Mouse (Mus musculus): ENCODE measurements around the gene Tgfb3.

The Tgfb3 gene

GRCm38 (mm10) chr12:86079202-86079667 is 394 bp upstream of the Tgfb3 start:
- no peak for DNase-seq (ENCODE audit: low read depth, low spot score)

DNA sequence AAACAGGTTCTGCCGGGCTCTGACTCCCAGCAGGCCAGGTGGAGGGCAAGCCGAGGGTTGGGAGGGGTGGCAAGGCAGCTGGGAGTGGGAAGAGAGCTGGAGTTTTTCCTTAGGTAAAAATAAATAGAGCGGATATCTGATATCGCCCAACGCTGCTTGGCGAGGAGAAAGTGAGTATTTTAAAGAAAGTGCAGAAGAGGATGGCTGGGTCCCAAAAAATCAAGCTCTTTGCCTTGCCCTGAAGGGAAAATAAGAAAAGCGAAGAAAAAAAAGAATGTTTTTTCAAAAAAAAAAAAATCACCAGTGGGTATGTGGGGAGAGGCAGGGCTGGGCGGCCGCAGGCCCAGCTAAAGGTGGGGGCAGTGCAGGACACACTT is 677 bp downstream of the Tgfb3 start:
- no peak for DNase-seq (ENCODE audit: low read depth, low spot score)

DNA sequence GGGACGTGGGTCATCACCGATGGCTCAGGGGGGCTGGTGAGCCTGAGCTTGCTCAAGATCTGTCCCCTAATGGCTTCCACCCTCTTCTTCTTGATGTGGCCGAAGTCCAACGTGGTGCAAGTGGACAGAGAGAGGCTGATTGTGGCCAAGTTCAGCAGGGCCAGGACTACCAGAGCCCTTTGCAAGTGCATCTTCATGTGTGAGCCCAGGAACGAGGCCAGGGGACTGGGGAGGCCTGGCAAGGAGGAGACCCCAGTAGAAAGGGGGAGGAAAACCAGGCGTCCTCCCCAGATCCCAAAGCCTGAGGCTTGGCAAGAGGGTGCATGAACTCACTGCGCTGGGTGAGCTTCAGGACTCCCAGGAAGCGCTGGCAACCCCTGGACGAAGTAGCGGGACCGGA is 1.1 kb downstream of the Tgfb3 start:
- no peak for DNase-seq (ENCODE audit: low read depth, low spot score)

DNA sequence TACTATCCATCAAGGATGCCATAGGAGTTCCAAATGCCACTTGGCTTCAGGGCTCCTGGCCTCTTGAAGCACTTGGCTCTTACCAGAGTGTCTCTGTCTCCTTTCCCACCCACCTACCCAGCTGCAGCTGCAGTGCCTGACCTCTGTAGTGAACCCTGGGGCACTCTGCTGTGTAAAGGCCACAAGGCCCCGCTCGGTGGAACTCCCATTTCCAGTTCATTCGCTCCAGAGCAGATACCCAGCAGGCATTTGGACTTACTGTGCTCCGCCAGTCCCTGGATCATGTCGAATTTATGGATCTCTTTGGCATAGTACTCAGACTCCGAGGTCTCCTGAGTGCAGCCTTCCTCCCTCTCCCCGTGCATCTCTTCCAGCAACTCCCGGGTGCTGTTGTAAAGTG is 1.5 kb downstream of the Tgfb3 start:
- no peak for DNase-seq (ENCODE audit: low read depth, low spot score)

DNA sequence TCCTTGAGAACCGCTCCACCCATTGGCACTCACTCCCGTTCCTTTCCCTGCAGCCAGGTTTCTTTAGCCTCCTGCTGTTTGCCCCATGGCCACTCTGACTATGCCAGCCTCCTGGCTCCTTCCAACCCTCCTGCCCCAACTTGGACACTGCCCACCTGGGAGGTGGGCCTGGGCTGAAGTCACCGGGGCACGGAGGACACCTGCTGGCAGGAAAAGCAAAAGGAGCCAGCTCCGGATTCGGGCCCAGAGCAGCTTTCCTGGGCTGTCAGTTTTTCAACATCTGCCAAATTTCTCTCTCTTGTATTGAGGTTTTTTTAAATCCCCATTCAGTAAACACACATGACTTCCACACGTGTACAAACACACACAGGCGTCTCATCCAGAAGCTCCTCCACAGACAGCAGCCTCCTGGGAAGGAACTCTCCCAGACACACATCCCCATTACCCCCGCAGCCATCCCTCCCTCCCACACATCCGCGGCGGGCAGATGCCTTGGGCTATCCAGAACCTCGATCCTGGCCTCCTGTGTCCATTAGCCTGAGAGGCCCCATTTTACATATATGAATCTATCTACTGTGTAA is 2.4 kb downstream of the Tgfb3 start:
- no peak for DNase-seq (ENCODE audit: low read depth, low spot score)

- no peak for DNase-seq (ENCODE audit: low read depth, low spot score)
Observed at GRCm38 (mm10) chr12:86075358-86075757, 3.5 kb downstream of the Tgfb3 start.

DNA sequence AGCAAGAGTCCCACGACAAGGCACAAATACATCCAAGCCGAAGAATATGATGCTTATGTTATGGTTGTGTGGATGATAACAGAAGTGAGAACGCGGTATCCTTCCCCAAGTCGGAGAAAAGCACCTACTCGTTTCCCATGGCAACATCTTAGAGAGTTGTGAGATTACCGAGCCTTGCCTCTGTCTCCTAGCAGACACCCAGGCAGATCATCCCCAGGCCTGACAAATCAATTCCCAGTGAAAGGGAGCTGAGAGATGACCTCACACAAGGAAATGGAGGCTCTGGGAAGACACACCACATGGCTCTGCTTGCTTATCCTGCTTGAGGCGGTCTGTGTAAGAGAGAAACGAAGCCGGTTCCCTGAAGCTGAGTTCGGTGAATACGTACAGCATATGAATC is 4.2 kb downstream of the Tgfb3 start:
- no peak for DNase-seq (ENCODE audit: low read depth, low spot score)

DNA sequence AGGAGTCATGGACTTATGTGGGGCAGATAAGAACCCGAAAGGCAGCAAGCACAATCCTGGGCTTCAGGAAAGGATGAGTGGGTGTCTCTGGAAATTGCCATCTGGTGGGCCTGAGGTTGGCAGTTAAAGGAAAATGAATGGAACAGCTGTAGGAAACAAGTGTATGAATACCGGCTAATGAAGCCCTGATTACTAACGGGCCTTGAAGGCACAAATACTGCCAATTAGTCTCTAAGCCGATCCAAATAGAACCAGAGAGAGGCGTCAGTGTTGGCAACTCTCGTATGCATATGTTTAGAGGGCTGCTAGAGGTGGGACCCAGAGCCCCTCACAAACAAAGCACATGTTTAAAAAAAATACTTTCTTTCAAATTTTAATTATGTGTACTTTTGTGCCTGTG is 7.4 kb downstream of the Tgfb3 start:
- no peak for DNase-seq (ENCODE audit: low read depth, low spot score)

DNA sequence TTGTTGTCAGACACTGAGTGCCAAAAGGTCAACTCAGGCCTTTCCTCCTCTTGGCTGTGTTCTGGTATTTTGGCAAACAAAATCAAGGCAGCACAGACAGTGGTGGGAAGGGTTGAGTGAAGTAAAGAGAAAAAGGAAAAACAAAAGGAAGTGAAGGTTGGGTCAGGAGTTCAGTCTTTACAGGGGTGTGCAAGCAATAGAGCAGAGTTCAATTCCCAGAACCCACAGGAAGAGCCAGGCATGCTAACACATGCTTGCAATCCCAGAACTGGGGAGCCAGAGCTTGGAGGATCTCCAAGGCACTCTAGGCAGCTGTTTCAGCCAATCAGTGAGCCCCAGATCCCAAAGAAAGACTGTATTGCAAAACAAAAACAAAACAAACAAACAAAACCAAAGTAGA is 14.0 kb downstream of the Tgfb3 start:
- no peak for DNase-seq (ENCODE audit: low read depth, low spot score)

GRCm38 (mm10) chr12:86059341-86059740 is 19.5 kb downstream of the Tgfb3 start:
- no peak for DNase-seq (ENCODE audit: low read depth, low spot score)

DNA sequence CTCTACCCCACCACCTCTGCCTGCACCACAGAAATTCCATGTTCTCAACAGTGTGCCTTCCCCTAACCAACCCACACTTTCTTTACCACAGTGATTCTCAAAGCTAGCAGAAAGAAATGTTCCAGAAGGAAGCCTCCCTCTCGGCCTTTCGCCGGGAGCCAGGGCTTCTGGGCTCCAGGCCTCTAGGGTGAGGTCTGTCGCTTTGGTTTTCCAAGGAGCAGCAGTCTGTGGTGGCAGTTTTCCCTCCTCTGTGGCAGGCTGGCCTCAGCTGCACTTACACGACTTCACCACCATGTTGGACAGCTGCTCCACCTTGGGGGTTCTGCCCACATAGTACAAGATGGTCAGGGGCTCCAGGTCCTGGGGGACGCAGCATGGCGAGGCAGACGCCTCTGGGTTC is 21.3 kb downstream of the Tgfb3 start:
- no peak for DNase-seq (ENCODE audit: low read depth, low spot score)

DNA sequence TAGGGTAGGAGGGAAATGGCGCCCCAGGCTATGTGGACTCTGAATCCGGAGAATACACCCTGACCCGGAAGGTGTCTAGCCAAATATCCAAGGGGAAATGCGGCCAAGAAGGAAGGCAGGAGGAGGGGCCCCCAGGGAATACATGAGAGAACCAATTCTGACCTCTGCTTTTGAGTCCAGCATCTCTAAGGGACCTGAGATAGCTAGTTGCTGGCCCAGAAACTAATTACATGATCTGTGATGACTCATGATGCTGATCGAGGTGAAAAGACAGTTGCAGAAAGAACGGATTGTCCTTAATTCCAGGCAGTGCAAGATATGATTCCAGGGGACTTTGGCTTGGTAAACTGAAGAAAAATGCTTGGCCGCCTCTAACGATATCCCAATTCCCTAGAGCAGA is 21.9 kb downstream of the Tgfb3 start:
- no peak for DNase-seq (ENCODE audit: low read depth, low spot score)

- no peak for DNase-seq (ENCODE audit: low read depth, low spot score)
Observed at GRCm38 (mm10) chr12:86055306-86055705, 23.5 kb downstream of the Tgfb3 start.

- DNase-seq (ENCODE audit: low read depth, low spot score), result no peak
Observed at GRCm38 (mm10) chr12:86051477-86051876, 27.4 kb downstream of the Tgfb3 start.

DNA sequence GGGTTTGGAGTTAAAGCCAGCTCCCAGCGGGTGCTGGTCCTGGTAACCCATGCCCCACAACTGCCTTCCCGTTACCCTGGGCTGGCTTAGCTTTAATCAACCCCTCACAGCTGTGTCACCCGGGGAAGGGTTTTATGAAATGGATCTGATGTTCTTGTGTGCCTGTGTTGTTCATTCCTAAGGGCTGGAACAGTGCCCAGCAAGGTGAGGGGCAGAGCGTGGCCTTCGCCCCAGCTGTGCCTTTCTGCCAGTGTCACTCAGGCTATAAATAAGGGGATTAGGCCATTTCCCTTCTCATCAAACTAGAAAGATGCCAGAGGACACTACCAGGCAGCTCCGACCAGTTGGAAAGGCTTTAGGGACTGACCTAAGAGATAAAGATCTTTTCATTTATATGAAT is 29.0 kb downstream of the Tgfb3 start:
- no peak for DNase-seq (ENCODE audit: low read depth, low spot score)

- no peak for DNase-seq (ENCODE audit: low read depth, low spot score)
Observed at GRCm38 (mm10) chr12:86047376-86047775, 31.5 kb downstream of the Tgfb3 start.

- DNase-seq (ENCODE audit: low read depth, low spot score), result no peak
Observed at GRCm38 (mm10) chr12:86046776-86047175, 32.1 kb downstream of the Tgfb3 start.

GRCm38 (mm10) chr12:86046141-86046540 is 32.7 kb downstream of the Tgfb3 start:
- no peak for DNase-seq (ENCODE audit: low read depth, low spot score)

DNA sequence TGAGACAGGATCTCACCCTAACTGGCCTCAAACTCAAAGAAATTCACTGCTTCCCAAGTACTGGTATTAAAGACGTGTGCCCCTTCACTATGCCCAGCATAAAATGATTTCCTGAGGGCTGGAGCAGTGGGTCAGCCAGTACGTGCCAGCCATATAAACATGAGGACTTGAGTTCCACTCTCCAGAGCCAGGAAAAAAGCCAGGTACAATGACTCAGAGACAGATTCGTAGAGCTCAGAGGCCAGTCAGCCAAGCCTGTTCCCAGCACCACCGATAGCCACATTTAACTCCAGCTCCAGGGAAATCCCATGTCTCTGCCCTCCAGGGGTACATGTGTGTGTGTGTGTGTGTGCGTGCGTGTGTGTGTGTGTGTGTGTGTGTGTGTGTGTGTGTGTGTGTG is 39.1 kb downstream of the Tgfb3 start:
- DNase-seq (ENCODE audit: low read depth, low spot score), result no peak

DNA sequence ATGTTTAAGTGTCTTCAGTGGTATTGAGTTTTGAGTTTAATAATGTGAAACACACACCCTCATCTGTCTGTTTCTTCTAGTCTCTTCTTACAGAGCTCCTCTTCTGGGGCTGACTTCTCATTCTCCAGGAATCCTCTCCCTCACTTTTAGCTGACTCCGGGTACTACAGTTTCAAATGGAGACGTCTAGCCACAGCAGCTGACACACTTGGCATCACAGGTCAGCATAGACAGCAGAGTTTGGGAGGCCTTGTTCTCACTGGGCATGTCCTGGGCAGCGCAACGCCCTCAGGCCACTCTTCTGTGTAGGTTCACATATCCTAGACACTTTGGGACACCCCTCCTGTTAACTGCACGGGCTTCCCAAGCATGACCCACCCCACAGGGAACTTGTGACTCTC is 39.8 kb downstream of the Tgfb3 start:
- no peak for DNase-seq (ENCODE audit: low read depth, low spot score)

- DNase-seq (ENCODE audit: low read depth, low spot score), result no peak
Observed at GRCm38 (mm10) chr12:86037235-86037921, 41.5 kb downstream of the Tgfb3 start.

GRCm38 (mm10) chr12:86036368-86037166 is 42.3 kb downstream of the Tgfb3 start:
- no peak for DNase-seq (ENCODE audit: low read depth, low spot score)

GRCm38 (mm10) chr12:86035586-86035985 is 43.3 kb downstream of the Tgfb3 start:
- DNase-seq (ENCODE audit: low read depth, low spot score), result no peak

All from telencephalon, adult 2 months (tissue).